Mouse (Mus musculus) brain, adult 2 months (tissue): ENCODE measurements around the gene Zfp972.
"Not testable (repeated sequence)": the region's sequence is repeated elsewhere in the genome, so short reads cannot be mapped to it uniquely, and the experiment has no call there.

ENCODE experiments used
- DNase-seq: peaks from one replicate; pipeline ENCODE4 v3.0.0; 2011; ENCODE audit warnings: low read depth, low spot score

The Zfp972 gene

DNA sequence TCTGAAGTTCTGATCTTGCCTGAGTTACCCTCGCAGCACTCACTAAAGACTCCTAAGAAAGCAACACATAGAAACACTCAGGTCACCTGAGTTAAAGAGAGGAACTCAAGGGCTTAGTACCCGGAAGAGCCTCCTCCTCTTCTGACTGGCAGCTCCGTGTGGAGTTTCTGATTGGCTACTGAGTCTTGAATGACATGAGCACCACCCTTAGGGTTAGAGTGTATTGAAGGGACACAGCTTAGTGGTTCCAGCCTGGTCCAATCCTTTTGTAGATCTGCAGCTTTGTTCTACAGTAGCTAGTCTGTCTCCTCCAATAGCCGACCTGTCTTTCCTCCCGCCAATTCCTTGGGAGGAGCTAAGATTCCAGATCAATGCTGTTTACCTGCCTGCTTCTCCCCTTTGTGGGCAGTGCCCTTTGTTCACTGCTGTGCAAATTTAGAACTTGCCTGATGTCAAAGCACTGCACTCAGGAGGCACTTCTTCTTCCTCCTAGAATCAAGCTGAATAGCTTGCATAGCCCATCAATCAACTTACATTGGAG is at the start of gene Zfp972:
Gene Zfp972 (minus strand): TSS at position 51 of the 541 bp plus-strand sequence.
- peak; percentile 23 for DNase-seq

DNA sequence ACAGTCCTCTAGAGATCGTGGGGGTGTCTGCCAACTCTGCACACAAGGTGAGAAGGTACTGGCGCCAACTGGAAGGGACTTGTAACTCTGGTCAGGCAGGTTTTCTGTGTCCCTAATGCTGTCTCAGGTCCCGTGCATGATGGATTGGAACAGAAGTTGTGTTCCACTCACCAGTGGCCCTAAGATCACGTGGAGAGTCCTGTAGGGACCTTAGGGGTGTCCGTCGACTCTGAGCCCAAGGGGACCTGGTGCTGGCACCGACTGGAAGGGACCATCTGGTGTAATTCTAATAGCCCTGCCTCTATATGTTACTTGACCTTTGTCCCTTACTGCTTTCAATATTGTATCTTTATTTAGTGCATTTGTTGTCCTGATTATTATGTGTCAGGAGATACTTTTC is 49.4 kb upstream of the Zfp972 start:
- DNase-seq: not testable (repeated sequence)

DNA sequence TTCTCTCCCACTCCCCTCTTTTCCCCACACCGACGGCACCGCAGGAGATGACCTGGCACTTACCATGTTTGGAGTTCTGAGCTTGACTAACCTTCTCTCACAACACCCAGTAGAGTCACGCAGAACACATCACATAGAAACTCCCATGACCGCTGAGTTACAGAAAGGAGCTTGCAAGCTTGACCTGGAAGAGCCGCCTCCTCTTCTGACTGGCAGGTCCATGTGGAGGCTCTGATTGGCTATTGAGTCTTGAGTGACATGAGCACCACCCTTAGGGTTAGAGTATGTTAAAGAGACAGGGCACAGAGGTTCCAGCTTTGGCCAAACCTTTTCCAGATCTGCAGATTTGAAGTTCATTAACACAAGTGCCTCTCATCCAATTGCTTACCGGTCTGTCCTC is 31.7 kb upstream of the Zfp972 start, which contains the start of gene Gm14326:
Gene Gm14326 (minus strand): TSS at position 153 of the 400 bp plus-strand sequence.
- peak; percentile 64 for DNase-seq

DNA sequence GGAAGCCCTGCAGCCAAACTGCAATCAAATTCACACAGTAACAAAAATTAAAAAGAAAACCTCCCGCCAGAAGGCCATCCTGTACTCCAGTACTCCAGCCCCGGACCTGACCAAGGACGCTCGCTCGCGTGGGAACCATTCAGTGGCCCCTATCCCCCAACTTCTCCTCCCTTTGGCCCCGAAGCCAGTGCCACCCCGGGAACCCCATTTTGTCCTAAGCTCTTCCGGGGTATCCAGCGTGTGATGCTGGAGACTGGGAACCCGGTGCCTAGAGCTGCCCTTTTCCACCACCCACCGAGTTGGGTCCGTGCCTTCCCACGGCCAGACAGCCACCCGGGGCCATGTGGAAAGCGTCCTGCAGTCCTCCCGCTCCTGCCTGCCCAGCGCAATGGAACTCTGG is 31.3 kb upstream of the Zfp972 start:
- DNase-seq: peak; percentile 17

DNA sequence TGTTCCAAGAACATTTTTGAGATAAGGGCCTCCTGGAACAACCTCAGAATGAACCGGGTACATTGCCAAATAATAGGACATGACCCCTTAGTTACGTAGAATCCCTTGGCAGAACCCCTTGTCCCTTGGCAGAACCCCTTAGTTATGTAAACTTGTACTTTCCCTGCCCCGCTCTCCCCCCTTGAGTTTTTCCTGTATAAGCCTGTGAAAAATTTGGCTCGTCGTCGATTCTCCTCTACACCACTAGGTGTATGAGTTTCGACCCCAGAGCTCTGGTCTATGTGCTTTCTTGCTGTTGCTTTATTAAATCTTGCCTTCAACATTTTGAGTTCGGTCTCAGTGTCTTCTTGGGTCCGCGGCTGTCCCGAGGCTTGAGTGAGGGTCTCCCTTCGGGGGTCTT is 22.1 kb downstream of the Zfp972 start:
- not testable (repeated sequence) for DNase-seq

DNA sequence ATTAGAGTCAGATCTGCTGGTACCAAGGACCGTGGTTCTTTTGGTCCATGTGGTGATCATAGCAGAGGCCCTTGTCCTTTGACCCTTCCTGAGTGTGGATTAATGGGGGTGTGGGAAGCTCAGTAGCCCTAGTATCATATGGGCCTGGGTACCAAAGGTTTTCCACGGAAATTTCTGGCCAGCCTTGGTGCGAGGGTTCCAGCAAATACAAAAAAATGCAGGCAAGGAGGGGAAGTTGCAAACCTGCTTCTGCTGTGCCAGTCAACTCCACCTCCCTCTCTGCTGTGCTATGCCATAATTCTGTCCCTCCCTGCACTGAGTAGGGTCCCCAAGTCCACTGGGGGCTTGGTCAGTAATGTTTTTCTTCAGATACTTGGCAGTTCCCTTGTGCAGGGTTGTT is 27.2 kb downstream of the Zfp972 start:
- not testable (repeated sequence) for DNase-seq

DNA sequence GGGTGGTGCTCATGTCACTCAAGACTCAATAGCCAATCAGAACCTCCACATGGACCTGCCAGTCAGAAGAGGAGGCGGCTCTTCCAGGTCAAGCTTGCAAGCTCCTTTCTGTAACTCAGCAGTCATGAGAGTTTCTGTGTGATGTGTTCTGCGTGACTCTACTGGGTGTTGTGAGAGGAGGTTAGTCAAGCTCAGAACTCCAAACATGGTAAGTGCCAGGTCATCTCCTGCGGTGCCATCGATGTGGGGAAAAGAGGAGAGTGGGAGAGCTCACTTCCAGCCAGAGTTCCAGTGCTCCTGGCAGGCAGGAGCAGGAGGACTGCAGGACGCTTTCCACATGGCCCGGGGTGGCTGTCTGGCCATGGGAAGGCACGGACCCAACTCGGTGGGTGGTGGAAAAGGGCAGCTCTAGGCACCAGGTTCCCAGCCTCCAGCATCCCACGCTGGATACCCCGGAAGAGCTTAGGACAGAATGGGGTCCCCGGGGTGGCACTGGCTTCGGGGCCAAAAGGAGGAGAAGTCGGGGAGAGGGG is 28.3 kb downstream of the Zfp972 start, which contains the start of gene Gm14327:
Gene Gm14327 (plus strand): TSS at position 51 of the 533 bp plus-strand sequence.
- DNase-seq: peak; percentile 1

DNA sequence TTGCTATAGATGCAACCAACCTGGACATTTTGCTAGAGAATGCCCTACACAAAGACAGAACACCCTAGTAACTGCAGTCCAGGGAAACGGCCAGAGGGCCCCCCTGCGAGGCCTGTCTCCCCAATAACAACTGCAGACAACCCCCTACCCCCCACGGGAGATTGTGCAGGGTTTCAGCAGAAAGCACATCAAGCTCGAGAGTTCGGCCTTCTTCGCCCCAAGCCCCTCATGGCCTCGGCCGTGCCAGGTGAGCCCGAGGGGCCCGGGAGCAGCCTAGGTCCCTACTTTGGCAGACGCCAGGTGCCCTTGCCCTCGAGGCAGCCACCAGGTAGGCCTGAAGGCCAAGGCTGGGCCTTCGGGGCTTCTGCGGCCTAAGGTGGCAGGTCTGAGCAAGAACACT is 37.7 kb downstream of the Zfp972 start:
- DNase-seq: not testable (repeated sequence)

DNA sequence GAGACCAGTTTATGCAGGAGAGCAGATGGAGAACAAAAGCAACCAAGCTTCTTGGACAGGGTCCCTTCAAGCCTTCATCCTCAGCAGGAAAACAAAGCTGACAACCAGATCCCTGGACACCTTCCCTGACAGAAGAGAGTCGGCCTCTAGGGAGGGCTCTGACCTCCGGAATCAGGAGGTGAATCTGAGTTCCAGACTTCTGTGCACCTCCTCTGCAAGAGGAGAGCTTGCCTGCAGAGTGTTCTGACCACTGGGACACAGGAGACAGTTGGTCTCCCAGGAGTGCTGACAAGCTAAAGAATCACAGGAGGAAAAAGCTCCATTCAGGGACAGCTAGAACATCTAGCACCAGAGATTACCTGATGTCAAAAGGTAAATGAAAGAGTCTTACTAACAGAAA is 63.2 kb downstream of the Zfp972 start:
- DNase-seq: not testable (repeated sequence)
